Mouse (Mus musculus) hindlimb bud, embryonic 11.5 days (tissue): ENCODE results near the gene Syt12.

ENCODE experiments used
- DNase-seq: peaks from one replicate; pipeline ENCODE4 v3.0.0-alpha.2; 2012; ENCODE audit warnings: low read depth, low spot score; ENCODE audit errors: extremely low spot score

Syt12 gene

DNA sequence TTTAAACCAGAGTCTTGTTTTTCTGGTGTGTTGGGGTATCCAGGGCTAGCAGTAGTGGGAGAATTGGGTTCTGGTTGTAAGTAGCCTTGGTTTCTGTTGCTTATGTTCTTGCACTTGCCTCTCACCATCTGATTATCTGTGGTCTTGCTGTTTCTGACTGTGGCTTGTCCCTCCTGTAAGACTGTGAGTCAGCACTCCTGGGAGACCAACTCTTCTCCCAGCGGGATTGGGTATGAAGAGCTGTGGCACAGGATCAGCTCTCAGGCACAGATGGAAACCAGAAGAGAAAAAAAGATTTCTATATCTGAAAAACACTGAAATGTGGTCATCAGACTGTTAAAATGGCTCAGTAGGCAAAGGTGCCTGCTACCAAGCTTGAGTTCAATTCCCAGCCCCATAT lies 62.6 kb downstream of the Syt12 start:
- no peak for DNase-seq

DNA sequence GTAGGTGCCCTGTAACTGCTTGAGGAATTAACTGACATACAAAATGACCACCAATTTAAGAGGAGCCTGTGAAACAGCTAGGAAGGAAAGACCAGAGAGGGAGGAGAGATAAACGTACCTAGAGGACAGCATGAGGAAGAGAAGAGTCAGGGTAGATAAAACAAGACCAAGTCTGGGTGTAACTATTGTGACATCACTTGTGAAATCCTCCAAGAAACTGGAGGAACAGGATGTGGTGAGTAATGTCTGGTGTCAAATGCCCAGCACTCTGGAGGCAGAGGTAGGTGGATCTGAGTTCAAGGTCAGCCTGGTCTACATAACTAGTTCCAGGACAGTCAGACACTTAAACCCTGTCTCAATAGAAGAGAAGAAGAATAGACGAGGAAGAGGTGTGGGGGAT lies 68.2 kb downstream of the Syt12 start:
- DNase-seq, result no peak

DNA sequence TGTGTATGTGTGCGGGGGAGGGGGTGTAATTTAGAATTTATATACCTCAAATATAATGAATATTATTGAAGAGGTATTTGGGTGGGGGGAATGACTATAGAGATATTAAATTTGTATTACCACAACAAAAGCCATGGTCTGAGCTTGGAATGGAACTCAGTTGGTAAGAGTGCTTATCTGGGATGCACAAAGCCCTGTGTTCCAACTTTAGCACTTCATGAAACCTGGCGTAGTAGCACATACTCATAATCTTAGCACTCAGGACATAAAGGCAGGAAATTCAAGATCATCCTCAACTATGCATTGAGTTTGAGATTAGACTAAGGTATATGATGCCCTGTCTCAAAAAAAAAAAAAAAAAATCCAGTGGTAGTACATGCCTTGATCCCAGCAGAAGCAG lies 72.4 kb downstream of the Syt12 start:
- no peak for DNase-seq

DNA sequence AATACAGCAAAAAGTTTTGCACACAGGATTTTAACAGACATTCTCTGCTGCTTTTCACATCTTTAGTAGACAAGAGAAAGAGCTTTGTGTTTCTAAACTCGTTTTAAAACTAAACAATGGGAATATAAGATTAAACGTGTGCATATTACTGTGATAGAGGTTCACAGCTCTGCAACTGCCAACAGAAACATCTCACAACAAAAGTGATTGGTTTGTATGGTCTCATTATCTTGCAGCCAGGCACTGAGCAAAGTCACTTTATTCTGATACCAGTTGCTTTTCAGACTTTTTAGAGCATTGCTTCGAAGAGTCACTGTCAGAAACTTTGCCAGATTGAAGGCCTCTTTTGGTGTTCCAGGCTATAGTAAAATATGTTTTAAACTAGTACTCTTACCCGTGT lies 78.3 kb downstream of the Syt12 start:
- no peak for DNase-seq

DNA sequence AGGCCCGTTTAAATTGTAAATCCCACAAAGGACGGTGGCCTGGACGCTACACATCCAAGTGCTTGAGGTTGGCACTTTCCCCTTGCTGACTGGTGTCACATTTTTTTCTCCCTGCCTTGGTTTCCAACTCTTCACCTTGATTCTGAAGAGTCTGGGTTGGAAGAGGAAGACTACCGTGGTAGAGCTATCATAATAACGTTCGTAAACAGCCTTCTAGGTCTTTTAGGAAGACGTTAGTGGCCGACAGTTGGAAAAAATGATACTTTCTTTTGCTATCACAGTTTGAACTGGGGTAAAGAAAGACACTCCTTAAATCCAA lies 78.7 kb downstream of the Syt12 start:
- no peak for DNase-seq

DNA sequence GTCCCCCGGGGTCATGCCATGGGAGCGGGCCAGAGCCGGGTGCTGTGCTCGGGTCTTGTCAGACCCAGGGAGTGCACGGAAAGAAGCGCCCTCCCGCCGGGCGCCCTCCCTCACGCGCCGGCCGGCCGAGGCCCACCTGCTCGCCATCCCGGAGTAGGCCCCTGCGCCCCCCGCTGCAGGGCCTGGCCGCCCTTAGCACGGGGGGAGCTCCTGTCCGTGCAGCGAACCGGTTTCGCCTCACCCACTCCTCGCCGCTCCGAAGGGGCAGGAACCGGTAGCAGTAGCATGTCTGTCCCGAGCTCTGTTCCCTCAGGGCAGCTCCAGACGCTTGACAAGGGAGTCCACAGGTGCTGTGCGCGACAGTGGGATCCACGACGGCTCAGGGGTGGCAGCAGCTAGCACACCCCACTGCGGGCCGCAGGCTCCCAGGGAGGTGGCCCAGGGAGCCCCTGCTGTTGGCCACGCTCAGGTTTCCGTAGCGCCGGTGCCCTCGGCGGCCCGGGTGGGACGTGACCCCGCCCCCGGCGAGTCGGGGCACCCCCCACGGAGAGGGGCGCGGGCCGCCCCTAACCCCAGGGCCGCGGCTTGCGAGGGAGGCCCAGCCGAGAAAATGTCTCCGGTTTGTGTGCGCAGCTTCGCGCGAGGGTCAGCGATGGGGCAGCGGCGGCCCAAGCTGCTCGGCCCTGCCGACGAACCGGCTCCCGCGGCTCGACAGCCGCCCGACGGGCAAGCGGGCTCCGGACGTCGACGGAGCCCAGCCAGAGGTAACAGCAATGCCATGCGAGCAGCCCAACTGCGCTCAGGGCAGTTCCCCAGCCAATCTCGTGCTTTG lies 79.2 kb downstream of the Syt12 start, which contains the start of gene Kdm2a:
Gene Kdm2a, minus strand, starts transcription at position 488 of the 832 bp plus-strand sequence.
- no peak for DNase-seq

DNA sequence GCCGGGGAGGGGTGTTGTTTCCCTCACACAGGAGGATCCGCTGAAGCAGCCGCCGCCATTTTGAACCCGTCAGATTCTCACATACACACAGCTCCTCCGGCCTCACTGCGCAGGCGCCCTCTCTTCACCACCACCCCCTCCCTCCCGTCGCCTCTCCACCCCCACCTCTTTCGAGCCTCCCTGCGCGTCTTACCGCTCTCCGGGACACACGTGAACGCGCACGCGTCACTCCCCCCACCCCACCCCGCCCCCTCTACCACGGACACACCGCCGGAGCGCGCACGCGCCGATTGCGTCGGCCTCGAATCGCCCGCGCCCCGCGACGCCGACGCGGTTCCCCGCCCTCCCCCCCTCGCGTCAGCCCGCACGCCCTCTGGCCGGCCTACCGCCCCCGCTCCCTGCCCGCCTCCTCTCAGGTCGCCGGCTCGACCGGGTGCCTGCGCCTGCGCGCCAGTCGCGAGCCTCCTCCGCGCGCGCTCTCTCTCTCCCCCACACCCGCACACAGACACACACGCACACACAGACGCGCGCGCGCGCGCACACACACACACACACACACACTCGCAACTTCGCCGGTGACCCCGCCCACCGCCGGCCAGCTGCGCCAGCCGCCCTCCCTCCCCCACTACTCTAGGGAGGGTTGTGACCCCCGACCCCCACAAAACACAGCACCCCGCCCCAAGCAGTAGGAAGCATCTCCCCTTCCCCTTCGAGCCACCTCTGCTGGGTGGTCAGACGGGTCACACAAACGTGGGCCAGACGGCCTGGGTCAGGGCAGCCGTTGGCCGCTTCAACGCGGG lies 80.0 kb downstream of the Syt12 start:
- peak; percentile 86 for DNase-seq

DNA sequence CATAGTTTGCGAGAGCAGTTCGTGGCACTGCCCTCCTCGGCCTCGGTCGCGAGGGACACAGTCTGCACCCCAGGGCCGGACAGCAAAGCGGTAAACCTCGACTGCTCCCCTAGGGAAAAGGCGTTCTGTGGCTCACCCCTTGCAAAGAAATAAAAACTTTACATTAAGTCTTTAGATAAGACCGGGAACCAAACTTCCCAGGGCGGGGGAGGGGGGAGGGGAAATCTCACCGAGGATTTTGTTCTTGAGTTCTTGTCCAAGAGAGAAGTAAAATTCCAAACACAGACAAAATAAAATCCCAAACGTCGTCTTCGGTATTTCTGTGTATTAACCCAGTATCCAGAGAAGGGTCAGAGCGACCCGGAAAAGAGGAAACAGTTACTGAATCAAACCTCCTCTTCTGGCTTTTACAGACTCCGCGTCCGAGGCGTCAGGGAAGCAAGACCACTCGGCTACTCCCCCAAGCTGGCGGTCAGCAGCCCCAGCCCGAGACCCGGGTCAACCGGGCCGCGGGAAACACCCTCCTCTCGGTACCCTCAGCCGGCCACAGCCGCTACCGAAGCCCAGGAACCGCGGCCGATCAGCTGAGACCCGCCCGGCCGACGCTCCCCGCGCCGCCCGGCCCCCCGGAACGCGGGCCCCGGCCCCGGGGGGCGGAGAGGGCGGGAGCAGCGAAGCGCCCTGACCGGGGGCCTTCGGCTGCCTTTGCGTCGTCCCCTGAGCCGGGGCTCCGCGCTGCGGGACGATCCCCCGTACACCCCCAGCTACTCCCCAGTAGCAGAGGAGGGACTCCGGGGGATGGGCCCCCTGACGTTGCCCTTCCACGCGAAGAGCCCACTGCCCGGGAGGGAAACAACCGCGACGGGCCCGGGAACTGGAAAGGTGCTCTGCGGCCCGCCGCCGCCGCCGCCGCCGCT lies 80.9 kb downstream of the Syt12 start:
- DNase-seq, result no peak
